Mouse (Mus musculus): ENCODE data around the gene Slc25a25. TPM values are rescaled to one million over a fixed set of nuclear protein-coding genes. Genes with fewer than 3 reads are reported as not detected.

Slc25a25 gene
- polyA plus RNA-seq, 1 experiment = 11.2 TPM

DNA sequence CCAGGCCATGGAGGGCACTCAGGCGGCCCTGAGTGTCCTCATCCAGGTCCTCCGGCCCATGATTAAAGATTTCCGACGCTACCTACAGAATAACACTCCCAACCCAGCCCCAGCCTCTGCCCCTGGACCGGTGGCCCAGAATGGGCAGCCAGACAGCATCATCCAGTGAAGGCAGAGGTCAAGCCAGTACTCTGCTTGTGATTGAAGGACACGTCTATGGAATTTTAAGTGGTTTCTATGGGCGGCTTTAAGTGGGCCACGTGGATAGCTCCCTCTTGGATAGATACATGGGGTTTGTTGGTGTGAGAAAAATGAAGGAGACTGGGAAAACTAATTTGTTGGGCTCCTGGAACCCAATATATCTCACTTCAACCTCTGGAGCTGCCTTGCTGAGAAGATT lies 3.9 kb upstream of the Slc25a25 start:
- Histone ChIP-seq H3K79me3 (ENCODE audit: low read depth) (peaks cover 16% of the 10 kb centered on the region), H3K4me3 (ENCODE audit: insufficient read depth, poor library complexity, severe bottlenecking) (no peak overlapping the region), H3ac (ENCODE audit: control insufficient read depth, insufficient read length, low read depth) (no peak overlapping the region), H3K36me3 (ENCODE audit: control insufficient read depth, insufficient read depth) (peaks cover 8% of the 10 kb centered on the region), H3K27me3 (ENCODE audit: control insufficient read depth, insufficient read depth, insufficient read length) (no peaks in the 10 kb centered on the region), H3K79me2 (ENCODE audit: control insufficient read depth, insufficient read depth) (peaks cover 32% of the 10 kb centered on the region)
- no peak for TF ChIP-seq USF1 (IDR thresholded peaks at IDR 0.05; ENCODE audit: low read depth)
- no peak for TF ChIP-seq CEBPB (IDR thresholded peaks at IDR 0.05; ENCODE audit: low read depth)
- TF ChIP-seq CTCF (IDR thresholded peaks at IDR 0.05; ENCODE audit: control insufficient read depth, insufficient read depth, insufficient read length) = no peak
- no peak for TF ChIP-seq FOSL1 (IDR thresholded peaks at IDR 0.05; ENCODE audit: insufficient read depth, low read length, poor library complexity, severe bottlenecking)
- no peak for TF ChIP-seq MYOG (IDR thresholded peaks at IDR 0.05; ENCODE audit: control insufficient read depth, extremely low read depth, insufficient read length)
- no peak for TF ChIP-seq MAX (IDR thresholded peaks at IDR 0.05)
- TF ChIP-seq MYOD1 (IDR thresholded peaks at IDR 0.05; ENCODE audit: control insufficient read depth, insufficient read length, low read depth) = no peak

DNA sequence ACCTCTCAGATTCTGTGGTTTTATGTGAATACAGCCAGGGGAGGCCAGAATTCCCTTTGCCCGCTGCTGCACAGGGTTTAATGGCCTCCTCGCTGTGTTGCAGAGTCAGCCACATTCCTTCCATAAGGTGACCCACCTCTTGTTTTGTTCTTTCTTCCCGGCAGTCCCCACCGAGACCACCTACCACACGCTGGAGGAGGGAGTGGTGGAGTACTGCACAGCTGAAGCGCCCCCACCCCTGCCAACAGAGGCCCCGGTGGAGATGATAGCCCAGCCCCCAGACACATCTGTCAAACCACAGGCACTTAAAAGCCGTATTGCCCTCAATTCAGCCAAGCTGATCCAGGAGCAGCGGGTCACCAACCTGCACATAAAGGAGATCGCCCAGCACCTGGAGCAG lies 3.4 kb upstream of the Slc25a25 start:
- Histone ChIP-seq H3ac (ENCODE audit: control insufficient read depth, insufficient read length, low read depth) (no peak overlapping the region), H3K4me3 (ENCODE audit: insufficient read depth, poor library complexity, severe bottlenecking) (no peak overlapping the region), H3K79me3 (ENCODE audit: low read depth) (peaks cover 21% of the 10 kb centered on the region), H3K36me3 (ENCODE audit: control insufficient read depth, insufficient read depth) (peaks cover 8% of the 10 kb centered on the region), H3K27me3 (ENCODE audit: control insufficient read depth, insufficient read depth, insufficient read length) (no peaks in the 10 kb centered on the region), H3K79me2 (ENCODE audit: control insufficient read depth, insufficient read depth) (peaks cover 36% of the 10 kb centered on the region)
- no peak for TF ChIP-seq CTCF (IDR thresholded peaks at IDR 0.05; ENCODE audit: control insufficient read depth, insufficient read depth, insufficient read length)
- TF ChIP-seq USF1 (IDR thresholded peaks at IDR 0.05; ENCODE audit: low read depth) = no peak
- TF ChIP-seq MYOD1 (IDR thresholded peaks at IDR 0.05; ENCODE audit: control insufficient read depth, insufficient read length, low read depth) = no peak
- TF ChIP-seq FOSL1 (IDR thresholded peaks at IDR 0.05; ENCODE audit: insufficient read depth, low read length, poor library complexity, severe bottlenecking) = no peak
- no peak for TF ChIP-seq MYOG (IDR thresholded peaks at IDR 0.05; ENCODE audit: control insufficient read depth, extremely low read depth, insufficient read length)
- TF ChIP-seq MAX (IDR thresholded peaks at IDR 0.05) = no peak
- no peak for TF ChIP-seq CEBPB (IDR thresholded peaks at IDR 0.05; ENCODE audit: low read depth)

DNA sequence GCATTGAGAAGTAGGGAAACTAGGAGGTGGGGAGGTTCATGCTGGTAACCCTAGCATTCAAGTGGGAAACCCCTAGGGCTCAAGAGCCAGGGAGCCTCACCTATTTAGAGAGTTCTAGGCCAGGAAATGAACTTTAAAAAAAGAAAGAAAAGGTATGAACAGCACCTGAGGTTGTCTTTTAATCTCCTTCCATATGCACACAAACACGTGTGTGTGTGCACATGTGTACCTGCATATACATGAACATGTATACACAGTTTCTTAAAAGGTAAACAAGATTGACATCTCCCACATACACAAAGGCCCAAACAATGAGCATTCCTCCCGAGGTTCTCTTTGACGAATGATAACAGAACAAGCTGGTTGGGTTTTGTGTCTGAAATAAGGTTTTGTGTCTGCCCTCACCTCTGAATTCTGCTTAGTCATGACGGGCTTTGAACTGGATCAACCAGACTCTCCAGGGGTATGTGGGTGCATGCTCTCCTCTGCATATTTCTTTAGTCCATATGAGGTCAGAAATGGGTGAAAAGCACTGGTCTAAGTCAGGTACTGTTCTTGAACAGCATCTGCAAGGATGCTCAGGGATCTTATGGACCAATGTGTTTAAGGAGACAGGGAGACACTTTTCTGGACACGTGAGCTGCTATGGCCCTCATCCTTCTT lies 2.5 kb upstream of the Slc25a25 start:
- H3K27me3 ChIP-seq (ENCODE audit: control insufficient read depth, insufficient read depth, insufficient read length) = no peaks in the 10 kb centered on the region
- H3K79me3 ChIP-seq (ENCODE audit: low read depth) = peaks cover 27% of the 10 kb centered on the region
- H3ac ChIP-seq (ENCODE audit: control insufficient read depth, insufficient read length, low read depth) = no peak overlapping the region
- H3K36me3 ChIP-seq (ENCODE audit: control insufficient read depth, insufficient read depth) = peaks cover 8% of the 10 kb centered on the region
- TF ChIP-seq MYOG (IDR thresholded peaks at IDR 0.05; ENCODE audit: control insufficient read depth, extremely low read depth, insufficient read length) (no peak), CEBPB (IDR thresholded peaks at IDR 0.05; ENCODE audit: low read depth) (no peak), FOSL1 (IDR thresholded peaks at IDR 0.05; ENCODE audit: insufficient read depth, low read length, poor library complexity, severe bottlenecking) (no peak), MAX (IDR thresholded peaks at IDR 0.05) (no peak)
- no peak overlapping the region for H3K4me3 ChIP-seq (ENCODE audit: insufficient read depth, poor library complexity, severe bottlenecking)
- peaks cover 45% of the 10 kb centered on the region for H3K79me2 ChIP-seq (ENCODE audit: control insufficient read depth, insufficient read depth)

- H3K27me3 ChIP-seq (ENCODE audit: control insufficient read depth, insufficient read depth, insufficient read length) = no peaks in the 10 kb centered on the region
- peaks cover 8% of the 10 kb centered on the region for H3K36me3 ChIP-seq (ENCODE audit: control insufficient read depth, insufficient read depth)
- no peak for TF ChIP-seq CTCF (IDR thresholded peaks at IDR 0.05; ENCODE audit: control insufficient read depth, insufficient read depth, insufficient read length)
- no peak for TF ChIP-seq MYOD1 (IDR thresholded peaks at IDR 0.05; ENCODE audit: control insufficient read depth, insufficient read length, low read depth)
- TF ChIP-seq MYOG (IDR thresholded peaks at IDR 0.05; ENCODE audit: control insufficient read depth, extremely low read depth, insufficient read length) = no peak
- no peak for TF ChIP-seq FOSL1 (IDR thresholded peaks at IDR 0.05; ENCODE audit: insufficient read depth, low read length, poor library complexity, severe bottlenecking)
- TF ChIP-seq USF1 (IDR thresholded peaks at IDR 0.05; ENCODE audit: low read depth) = no peak
- TF ChIP-seq CEBPB (IDR thresholded peaks at IDR 0.05; ENCODE audit: low read depth) = no peak
- TF ChIP-seq MAX (IDR thresholded peaks at IDR 0.05) = no peak
- peaks cover 34% of the 10 kb centered on the region for H3K79me3 ChIP-seq (ENCODE audit: low read depth)
- H3ac ChIP-seq (ENCODE audit: control insufficient read depth, insufficient read length, low read depth) = no peak overlapping the region
- peaks cover 58% of the 10 kb centered on the region for H3K79me2 ChIP-seq (ENCODE audit: control insufficient read depth, insufficient read depth)
- peak overlapping the region; percentile 66 for H3K4me3 ChIP-seq (ENCODE audit: insufficient read depth, poor library complexity, severe bottlenecking)
Measured at GRCm38 (mm10) chr2:32452441-32452971, 1.3 kb upstream of the Slc25a25 start.

- no peak for TF ChIP-seq CEBPB (IDR thresholded peaks at IDR 0.05; ENCODE audit: low read depth)
- TF ChIP-seq MYOD1 (IDR thresholded peaks at IDR 0.05; ENCODE audit: control insufficient read depth, insufficient read length, low read depth) = no peak
- no peak for TF ChIP-seq USF1 (IDR thresholded peaks at IDR 0.05; ENCODE audit: low read depth)
- no peak for TF ChIP-seq MYOG (IDR thresholded peaks at IDR 0.05; ENCODE audit: control insufficient read depth, extremely low read depth, insufficient read length)
- no peak for TF ChIP-seq FOSL1 (IDR thresholded peaks at IDR 0.05; ENCODE audit: insufficient read depth, low read length, poor library complexity, severe bottlenecking)
- TF ChIP-seq CTCF (IDR thresholded peaks at IDR 0.05; ENCODE audit: control insufficient read depth, insufficient read depth, insufficient read length) = no peak
- no peak for TF ChIP-seq MAX (IDR thresholded peaks at IDR 0.05)
- peaks cover 8% of the 10 kb centered on the region for H3K36me3 ChIP-seq (ENCODE audit: control insufficient read depth, insufficient read depth)
Measured at GRCm38 (mm10) chr2:32451870-32452372, 676 bp upstream of the Slc25a25 start.

More at GRCm38 (mm10) chr2:32451870-32452372, 676 bp upstream of the Slc25a25 start:
- H3ac ChIP-seq (ENCODE audit: control insufficient read depth, insufficient read length, low read depth) = no peak overlapping the region
- peaks cover 63% of the 10 kb centered on the region for H3K79me2 ChIP-seq (ENCODE audit: control insufficient read depth, insufficient read depth)
- H3K27me3 ChIP-seq (ENCODE audit: control insufficient read depth, insufficient read depth, insufficient read length) = no peaks in the 10 kb centered on the region
- peaks cover 37% of the 10 kb centered on the region for H3K79me3 ChIP-seq (ENCODE audit: low read depth)
- H3K4me3 ChIP-seq (ENCODE audit: insufficient read depth, poor library complexity, severe bottlenecking) = peak overlapping the region; percentile 66
